Mouse (Mus musculus) embryo, embryonic 11 days (tissue): Measurements from ENCODE around the gene Fut7.

Experiments used
- DNase-seq: peaks from one replicate; pipeline ENCODE4 v3.0.0-alpha.2; 2015

The Fut7 gene

DNA sequence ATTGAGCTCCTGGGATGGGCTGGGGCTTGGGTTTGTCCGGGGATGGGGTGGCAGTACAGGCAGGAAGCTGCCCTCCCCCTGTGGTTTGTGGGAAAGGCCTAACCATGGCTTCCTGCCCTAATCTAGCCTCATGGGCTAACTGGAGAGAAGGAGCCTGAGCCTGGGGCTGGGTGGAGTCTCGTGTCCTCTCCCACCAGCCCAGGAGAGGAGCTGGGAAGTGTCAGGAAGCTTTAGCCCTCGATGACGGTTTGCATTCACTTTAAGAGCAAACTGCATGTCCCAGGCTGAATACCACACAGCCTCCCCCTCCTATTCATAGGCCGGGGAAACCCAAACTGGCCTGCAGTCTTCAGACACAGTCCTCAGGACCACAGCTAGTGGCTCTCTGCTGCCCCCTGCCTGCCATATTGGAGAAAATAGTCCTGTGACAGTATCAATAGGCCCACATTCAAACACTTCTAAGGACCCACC is 3.7 kb downstream of the Fut7 start:
- DNase-seq: peak; percentile 82

- no peak for DNase-seq
These were observed 4.2 kb downstream of the Fut7 start for GRCm38 (mm10) chr2:25427256-25427655.

DNA sequence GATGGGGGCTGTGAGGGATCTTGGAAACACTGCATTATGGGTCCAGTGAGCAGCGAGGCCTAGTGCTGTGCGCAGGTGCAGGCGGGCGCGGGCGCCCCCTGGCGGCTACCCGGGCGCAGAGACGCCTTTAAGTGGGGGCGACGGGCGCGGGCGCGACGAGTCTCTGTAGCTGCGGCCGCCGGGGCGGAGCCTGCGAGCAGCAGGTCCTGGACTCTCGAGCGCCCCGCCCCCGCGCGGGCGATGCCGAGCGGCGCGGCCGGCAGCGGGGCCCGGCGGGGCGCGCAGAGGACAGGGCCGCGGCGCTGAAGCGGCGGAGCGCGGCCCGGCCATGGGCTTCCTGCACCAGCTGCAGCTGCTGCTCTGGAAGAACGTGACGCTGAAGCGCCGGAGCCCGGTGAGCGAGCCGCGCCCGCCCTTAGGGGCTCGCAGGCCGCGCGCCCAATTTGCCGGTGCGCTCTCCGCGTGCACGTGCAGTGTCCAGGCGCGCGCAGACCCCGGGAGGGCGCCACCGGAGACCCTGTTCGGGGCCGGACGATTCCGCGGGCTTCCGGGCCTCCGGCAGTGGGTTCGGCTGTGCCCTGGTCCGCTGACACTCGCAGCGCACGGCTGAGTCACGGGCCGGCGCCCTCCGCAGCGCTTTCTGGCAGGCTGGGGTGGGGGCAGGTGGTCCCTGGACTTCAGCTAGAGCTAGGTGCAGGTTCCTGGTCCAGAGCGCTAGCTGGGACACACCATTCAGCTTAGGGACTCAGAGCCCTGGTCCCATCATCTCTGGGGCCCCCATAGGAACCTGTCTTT is 5.6 kb downstream of the Fut7 start, which contains the start of gene Abca2:
Gene Abca2, plus strand, starts transcription at position 262 of the 795 bp plus-strand sequence.
- DNase-seq: peak; percentile 98

DNA sequence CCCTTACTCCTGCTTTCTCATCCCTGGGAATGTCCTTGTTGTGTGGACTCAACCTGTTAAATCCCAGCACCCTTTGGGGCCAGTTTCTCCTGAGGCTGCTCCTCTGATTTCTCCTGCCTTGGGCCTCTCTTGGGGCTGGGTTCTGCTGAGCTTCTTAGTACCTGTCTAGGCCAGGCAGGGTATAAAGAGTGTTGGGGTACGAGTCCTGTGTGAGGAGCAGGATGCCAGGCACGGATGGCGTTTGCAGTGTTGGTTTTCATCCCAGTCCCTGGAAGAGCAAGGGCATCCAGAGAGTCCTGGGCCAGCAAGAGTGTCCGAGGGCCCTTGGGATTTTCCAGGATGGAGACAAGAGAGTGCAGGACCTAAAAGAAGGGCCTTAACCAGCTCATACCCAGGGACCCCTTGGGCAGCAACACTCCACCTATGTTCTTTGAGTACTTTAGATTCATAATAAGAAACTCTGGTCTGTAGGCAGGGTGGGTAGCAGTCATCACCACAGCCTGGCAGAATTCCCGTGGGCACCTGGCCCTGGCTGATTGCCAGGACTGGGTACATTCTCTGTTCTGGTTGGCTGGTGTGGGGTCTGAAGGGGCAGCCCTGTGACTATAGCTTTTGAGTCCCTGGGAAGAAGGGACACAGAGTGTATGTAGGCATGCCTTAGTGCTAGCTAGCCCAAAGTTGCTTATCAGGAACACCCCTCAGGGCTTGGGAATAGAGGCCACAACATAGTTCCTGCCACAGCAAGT is 6.5 kb downstream of the Fut7 start:
- no peak for DNase-seq

DNA sequence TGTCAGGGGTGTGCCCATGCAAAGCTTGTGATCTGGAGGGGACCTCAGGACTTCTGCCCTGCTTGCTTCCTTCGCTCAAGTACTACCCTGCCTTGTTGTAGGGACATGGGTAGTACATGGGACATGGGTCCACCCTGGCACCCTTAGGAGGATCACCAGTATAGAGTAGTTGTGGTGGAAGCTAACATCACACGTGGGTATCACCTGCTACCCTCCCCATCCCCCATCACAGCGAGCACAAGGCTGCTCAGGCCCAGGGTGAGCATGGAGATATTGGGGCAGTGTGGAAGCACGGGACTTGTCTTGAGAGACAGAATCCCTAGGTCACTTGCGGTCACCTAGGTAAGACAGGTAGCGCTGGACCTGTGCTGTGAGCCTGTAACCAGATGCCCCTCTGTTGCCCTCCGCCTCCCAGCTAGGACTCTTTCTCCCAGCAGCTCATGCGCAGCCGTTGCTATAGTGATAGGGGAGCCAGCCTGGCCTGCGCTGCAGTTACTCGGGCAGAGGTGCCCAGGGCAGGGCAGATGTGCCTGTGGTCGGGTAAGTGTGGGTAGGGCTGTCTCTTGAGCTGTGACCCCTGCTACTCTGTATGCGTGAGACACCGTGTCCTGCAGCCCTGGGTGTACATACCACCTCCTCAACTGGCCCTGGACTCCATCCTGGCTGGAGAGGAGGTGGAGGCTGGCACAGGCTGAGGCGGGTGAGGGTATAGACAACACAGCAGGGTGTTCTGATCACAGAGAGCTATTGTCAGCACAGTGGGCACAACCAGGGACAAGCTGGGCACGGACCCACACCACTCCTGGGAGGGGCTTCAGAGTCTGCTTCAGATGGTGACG is 7.5 kb downstream of the Fut7 start:
- DNase-seq: no peak

GRCm38 (mm10) chr2:25431308-25431855 is 8.3 kb downstream of the Fut7 start:
- no peak for DNase-seq

DNA sequence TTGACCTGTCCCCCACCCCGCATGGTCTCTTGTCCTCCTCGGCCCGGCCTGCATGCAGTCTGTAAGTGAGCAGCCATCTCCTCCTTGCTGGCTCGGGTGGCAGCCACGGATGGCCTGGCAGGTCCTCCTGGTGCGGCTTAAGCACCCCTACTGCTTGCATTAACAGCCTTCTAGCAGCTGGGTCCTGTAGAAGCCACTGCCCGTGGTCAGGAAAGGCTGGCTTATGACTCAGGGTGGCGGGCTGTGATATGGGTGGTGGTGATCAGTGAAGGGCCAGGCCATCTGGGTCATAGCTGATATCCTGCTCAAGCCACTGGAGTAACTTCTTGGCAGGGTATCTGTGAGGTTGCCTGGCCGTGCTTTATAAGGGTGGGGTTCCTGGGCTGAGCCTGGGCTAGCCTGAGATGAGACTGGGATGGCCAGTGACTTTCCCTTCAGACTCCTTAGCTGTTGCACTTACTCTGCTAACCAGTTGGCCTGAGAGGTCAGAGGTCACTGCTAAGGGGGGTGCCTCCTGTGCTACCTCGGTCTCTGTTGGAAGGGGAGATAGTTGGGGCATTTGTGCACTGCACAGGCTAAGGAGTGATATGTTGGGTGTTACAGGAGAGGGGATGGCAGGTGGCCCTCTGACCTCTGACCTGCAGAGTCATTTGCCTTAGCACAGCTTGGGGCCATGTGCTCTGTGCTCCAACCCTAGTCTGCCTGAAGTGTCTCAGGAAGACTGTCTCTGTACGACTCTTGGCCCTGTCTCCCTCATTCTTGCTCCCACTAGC is 9.4 kb downstream of the Fut7 start:
- DNase-seq: no peak

GRCm38 (mm10) chr2:25433101-25433500 is 10.0 kb downstream of the Fut7 start:
- no peak for DNase-seq

DNA sequence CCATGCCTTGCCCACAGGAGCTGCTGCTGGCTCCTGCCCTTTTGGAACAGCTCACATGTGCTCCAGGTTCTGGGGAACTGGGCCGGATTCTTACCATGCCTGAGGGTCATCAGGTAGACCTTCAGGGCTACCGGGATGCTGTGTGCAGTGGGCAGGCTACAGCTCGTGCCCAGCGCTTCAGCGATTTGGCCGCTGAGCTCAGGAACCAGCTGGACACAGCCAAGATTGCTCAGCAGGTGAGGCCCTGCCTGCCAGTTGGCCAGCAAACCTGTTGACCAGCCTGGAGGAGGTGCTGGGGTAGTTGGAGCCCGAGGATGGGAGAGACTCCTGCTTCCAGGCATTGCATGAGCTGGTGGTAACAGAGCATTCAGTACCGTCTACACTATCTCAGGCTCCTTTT is 11.2 kb downstream of the Fut7 start:
- no peak for DNase-seq

DNA sequence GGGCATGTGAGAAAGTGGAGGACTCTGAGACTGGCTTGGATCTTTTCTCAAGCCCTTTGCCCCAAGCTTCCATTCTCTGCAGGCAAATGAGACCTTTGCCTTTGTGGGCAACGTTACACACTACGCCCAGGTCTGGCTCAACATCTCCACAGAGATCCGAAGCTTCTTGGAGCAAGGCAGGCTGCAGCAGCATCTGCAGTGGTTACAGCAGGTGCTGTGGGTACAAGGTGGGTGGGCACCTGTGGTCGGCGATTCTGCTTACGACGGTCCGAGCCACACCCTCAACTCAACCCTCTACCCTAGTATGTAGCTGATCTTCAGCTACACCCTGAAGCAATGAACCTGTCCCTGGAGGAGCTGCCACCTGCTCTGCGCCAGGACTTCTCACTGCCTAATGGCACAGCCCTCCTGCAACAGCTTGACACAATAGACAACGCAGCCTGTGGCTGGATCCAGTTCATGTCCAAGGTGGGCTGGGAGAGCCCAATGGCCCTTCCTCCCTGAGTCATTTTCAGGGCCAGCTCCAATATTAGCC is 13.3 kb downstream of the Fut7 start:
- DNase-seq: no peak

DNA sequence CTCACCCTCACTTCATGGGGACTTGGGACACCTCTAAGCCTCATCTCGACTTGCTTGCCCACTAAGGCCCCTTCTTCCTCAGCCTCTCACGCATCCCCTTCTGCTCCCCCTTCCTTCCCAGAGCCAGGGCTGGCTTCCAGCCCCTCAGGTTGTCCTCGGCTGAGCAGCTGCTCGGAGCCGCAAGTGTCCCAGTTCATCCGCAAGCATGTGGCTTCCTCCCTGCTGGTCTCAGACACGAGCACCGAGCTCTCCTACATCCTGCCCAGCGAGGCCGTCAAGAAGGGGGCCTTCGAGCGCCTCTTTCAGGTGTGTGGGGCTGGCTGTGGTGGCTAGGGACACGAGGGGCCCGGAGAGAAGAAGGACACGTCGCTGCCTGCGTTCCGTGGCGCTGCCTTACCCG is 18.0 kb downstream of the Fut7 start:
- DNase-seq: no peak

DNA sequence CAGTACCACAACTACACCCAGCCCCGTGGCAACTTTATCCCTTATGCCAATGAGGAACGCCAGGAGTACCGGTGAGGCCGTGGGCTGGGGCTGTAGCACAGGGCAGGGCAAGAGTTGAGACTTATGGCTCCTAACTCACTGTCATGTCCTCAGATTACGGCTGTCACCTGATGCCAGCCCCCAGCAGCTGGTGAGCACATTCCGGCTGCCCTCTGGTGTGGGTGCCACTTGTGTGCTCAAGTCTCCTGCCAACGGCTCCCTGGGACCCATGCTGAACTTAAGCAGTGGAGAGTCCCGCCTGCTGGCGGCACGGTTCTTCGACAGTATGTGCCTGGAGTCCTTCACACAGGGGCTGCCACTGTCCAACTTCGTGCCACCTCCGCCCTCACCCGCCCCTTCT is 19.6 kb downstream of the Fut7 start:
- no peak for DNase-seq

DNA sequence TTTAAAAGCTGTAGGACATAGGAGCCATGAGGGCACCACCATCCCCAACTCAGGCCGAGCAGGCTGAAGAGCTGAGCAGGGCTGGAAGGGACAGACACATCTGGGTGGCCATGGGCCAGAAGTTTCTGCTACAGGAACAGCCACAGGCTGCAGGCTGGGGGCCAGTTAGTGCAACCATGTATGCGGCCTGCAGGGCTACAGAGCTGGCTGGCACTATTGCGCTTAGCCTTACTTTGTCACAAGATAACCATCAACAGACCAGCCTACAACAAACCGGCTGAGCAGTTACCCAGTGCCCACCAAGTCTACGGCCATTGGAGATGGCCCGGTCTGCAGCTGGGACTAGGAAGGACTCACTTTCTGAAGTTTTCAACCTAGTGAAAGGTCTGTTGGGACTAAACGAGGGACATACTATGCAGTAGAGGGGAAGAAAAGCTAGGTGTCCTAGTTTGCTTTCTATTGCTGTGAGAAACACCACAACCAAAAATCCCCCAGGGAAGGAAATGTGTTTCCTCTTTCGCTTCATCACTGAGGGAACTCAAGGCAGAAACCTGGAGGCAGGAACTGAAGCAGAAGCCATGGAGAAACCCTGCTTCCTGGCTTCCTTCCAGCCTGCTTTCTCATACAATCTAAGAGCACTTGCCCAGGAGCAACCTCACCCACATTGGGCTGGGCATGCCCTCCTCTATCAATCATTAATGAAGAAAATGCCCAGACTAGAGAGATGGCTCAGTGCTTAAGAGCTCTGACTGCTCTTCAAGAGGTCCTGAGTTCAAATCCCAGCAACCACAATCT is 28.0 kb downstream of the Fut7 start:
- DNase-seq: no peak

GRCm38 (mm10) chr2:25452951-25453350 is 29.9 kb downstream of the Fut7 start:
- no peak for DNase-seq

GRCm38 (mm10) chr2:25456205-25456953 is 33.3 kb downstream of the Fut7 start, which contains the start of gene Clic3:
Gene Clic3, plus strand, starts transcription at chr2:25456838.
- DNase-seq: no peak

- DNase-seq: no peak
These were observed 34.2 kb downstream of the Fut7 start for GRCm38 (mm10) chr2:25457022-25457896.

- no peak for DNase-seq
These were observed 35.8 kb downstream of the Fut7 start for GRCm38 (mm10) chr2:25458911-25459310.

- no peak for DNase-seq
These were observed 37.1 kb downstream of the Fut7 start for GRCm38 (mm10) chr2:25460135-25460534.
